Mouse (Mus musculus) heart, postnatal 10 days (tissue): Measurements from ENCODE around the gene Sox18. TPM values are rescaled to one million over a fixed set of nuclear protein-coding genes. Genes with fewer than 3 reads are reported as not detected.

Experiments used
- DNase-seq, 2 experiments: peaks; one replicate each; pipeline ENCODE4 v3.0.0; 2021
- intact Hi-C: fragments of 180-260 bp; cut with DNase I; formaldehyde crosslinking; loops from one replicate; pipeline ENCODE4 v1.15.1; 2025
- total RNA-seq, 2 experiments: library from RNA; stranded (reverse); gene quantifications; 2 replicates each; pipeline ENCODE4 v1.2.3; 2021

Sox18 gene
- total RNA-seq, 2 experiments from 2014 or later = 91.5 to 103 TPM

DNA sequence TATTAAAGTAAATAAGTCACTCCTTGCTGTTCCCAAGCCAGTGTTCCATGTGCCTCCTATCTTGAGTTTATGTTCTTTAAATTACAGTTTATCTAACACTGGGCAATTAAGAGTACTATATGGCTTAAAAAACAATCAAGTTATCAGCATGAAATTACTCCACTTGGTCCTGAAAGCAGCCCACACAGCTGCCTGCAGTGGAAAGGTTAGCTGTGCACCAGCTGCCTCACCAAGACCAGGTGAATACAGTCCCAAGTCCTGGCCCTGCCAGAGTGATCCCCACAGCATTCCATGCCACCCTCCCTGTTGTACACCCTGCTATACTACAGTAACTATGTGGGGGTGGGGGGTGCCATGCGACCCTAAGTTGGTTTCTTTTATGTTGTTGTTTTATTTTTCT, 17.9 kb downstream of the Sox18 start:
- DNase-seq = no peak

DNA sequence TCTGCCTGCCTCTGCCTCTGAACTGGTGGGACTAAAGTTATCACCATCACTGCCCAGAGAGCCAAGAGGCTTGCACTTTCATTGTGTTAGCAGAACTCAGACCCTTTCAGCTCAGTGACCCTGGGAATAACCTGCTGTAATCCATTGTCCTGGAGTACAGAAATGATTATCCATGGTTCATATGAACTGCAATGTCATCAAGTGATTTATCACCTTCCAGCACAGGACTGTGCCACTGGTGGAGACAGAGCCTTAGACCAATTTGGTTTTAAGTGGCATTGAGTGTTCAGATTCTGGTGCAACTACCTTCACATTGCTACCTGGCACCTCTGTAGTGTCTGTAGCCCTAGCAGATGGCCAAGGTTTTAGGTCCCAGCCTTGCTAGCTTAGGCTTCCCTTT, 18.4 kb downstream of the Sox18 start:
- no peak for DNase-seq
- intact Hi-C loops = no loop called here

More for the DNA sequence above, 17.9 kb downstream of the Sox18 start:
- intact Hi-C loops = no loop called here

DNA sequence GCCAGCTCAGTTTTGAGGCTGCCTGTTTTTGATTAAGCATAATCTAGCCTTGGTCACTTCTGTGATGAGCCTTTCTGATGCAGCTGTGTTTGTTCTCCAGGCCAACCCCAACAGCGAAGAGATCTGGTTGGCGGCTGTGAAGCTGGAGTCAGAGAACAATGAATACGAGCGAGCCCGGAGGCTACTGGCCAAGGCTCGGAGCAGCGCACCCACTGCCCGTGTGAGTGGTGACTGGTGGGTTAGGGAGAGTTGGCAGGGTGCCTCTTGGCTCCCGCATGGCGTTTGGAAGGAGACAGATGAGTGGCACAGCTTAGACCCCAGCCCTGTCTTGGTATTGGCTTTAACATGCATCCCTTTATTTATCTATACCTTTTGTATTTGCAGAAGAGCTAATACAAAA, 22.5 kb downstream of the Sox18 start:
- intact Hi-C loops = no loop called here
- DNase-seq = no peak

DNA sequence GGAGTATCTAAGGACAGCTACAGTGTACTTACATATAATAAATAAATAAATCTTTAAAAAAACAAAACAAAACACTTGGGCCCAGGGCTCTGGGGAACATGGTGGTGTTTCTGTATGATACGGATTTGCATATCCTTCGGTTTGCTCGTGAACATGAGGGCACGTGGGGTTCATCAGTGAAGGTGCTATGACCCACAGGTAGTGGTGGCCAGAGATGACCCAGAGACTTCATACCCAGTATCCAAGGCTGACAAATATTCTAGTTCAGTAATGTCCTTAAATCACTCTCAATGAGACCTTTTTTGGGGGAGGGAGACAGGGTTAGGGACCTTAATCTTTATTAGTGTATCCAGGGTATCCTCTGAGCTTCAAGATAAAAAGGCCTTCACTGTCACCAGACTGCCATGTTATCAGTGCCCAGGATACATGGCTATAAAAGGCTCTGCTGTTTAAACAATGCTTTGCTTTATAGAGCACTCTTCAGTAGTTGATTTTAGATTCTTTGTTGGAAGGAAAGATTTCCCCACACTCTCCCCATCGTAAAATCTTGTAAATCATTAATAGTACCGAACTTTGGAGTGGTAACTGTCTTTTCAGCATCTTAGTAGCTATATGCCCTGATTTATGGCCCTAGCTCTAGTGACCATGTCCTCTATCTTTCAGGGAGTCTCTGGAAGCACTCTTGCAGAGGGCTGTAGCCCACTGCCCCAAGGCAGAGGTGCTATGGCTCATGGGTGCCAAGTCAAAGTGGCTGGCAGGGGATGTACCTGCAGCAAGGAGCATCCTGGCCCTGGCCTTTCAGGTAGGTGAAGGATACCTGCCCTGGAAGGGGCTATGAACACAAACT, 24.6 kb downstream of the Sox18 start:
- intact Hi-C loops = no loop called here
- no peak for DNase-seq

DNA sequence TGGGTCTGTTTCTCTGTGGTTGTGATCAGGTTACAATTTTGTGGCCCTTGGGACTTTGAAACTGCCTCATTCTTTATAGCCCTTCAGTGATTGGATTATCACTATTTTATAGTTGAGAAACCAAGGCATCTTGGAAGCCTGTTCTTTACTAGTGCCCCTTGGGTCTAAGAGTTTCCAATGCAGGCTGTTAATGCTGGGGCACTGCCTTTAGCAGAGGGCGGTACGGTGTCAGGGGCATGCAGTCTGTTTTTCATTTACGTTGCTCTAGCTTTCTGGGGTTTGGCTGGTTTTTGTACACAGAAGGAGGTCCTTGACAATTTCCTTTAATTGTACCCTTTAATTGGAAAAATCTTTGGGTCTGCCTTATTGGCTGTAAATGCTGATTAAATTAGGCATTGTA, 25.8 kb downstream of the Sox18 start:
- intact Hi-C loops = loop anchor here (2.0 kb wide), 1 partner anchor 33 kb away; no protein-coding TSS in a partner anchor
- no peak for DNase-seq

DNA sequence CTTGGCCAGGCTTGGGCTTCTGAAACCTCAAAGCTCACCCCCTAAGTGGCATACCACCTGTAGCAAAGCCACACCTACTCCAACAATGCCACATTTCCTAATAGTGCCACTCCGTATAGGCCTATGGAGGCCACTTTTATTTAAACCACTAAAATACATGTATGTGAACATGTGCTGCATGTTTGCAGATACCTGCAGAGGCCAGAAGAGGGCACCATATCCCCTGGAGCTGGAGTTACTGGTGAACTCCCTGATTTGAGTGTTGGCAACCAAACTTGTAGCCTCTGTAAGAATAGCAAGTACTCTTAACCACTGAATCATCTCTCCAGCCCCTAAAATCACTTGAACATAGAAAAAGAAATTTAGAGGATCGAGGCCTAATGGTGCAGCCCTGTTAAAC, 27.1 kb downstream of the Sox18 start:
- intact Hi-C loops = loop anchor here (2.0 kb wide), 1 partner anchor 34 kb away; no protein-coding TSS in a partner anchor
- DNase-seq = peak; percentile 39 to 64

DNA sequence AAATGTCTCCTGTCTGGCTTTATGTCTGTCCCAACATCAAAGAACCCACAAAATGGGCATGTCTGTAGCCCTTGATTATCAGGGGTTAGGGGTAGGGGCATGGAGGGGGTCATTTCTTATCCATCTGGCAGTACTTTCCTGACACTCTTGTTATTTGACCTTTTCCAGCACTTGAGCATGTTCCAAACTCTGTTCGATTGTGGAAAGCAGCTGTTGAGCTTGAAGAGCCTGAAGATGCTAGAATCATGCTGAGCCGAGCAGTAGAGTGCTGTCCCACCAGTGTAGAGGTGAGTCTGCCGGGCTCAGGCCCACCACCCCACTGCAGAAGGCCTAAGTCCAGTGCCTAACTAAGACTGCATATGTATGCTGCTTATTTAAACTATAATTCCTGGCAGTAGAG, 35.6 kb downstream of the Sox18 start:
- intact Hi-C loops = no loop called here
- no peak for DNase-seq

DNA sequence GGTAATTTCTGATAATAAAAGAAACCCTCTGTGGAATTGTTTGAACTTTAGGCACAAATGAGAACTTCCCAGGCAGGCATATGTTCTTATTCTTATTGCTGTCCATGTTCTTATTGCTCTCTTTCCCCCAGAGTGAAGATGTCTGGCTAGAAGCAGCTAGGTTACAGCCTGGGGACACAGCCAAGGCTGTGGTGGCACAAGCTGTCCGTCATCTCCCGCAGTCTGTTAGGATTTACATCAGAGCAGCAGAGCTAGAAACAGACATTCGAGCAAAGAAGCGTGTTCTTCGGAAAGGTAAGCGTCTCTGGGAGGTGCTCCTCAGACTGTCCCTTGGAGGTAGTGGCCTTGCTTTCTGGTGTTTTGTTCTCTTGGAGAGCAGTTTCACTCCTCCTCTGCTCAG, 38.8 kb downstream of the Sox18 start:
- no peak for DNase-seq
- intact Hi-C loops = no loop called here

DNA sequence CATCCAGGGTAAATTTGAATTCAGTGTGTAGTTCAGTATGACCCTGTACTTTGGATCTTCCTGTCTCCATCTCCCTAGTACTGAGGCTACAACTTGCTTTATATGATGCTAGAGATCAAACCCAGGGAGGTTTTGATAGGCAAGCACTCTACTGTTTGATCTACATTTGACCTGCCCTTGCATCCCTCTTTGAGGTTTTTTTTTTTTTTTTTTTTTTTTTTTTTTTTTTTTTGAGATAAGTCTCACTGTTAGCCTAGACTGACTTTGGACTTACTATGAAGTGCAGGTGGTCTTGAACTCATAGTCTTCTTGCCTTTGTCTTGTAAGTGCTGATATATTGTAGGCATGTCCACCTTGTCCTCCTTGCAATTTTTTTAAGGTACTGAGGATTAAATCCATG, 43.0 kb downstream of the Sox18 start:
- no peak for DNase-seq
- intact Hi-C loops = no loop called here

DNA sequence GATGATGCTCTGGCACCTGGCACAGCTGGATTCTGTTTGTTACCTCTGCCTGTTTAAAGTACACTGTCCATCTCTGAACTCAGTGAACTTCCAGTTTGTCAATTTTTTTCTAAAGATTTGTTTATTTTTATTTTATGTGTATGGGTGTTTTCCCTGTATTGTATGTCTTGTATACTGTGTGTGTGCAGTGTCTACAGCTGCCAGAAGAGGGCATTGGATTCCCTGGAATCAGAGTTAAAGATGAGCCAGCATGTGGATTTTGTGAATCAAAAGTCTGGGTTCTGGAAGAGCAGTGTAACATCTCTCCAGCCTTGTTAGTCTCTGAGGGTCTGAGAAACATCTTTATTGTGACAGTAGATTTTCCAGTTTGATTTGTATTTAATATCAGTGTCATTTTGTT, 48.0 kb downstream of the Sox18 start:
- intact Hi-C loops = loop anchor here (2.0 kb wide), 2 partner anchors 35 to 55 kb away; no protein-coding TSS in a partner anchor
- peak; percentile 14 to 41 for DNase-seq

Other genes with a start within 250 kb of the Sox18 start
- 10 to 100 TPM; 14.8 to 15.9 TPM for gene Zbtb46, start 212.2 kb downstream of the Sox18 start, total RNA-seq
- not detected for gene Abhd16b, start 178.4 kb downstream of the Sox18 start, total RNA-seq
- gene Tpd52l2, start 174.5 kb downstream of the Sox18 start, total RNA-seq = 10 to 100 TPM; 69.9 to 74.9 TPM
- 100 to 1,000 TPM in 1 of 2 experiments, 10 to 100 TPM in 1; 96.7 to 104 TPM for gene Dnajc5, start 151.2 kb downstream of the Sox18 start, total RNA-seq
- gene Uckl1, start 86.7 kb downstream of the Sox18 start, total RNA-seq = 10 to 100 TPM; 43.3 to 47.1 TPM
- gene Prpf6, start 79.8 kb downstream of the Sox18 start, total RNA-seq = 10 to 100 TPM; 37.0 to 41.1 TPM
- gene Zfp512b, start 78.8 kb downstream of the Sox18 start, total RNA-seq = 10 to 100 TPM; 31.2 to 39.5 TPM
- 1 to 10 TPM; 2.7 to 3.2 TPM for gene Samd10, start 72.4 kb downstream of the Sox18 start, total RNA-seq
- gene Gm29797, start 14.6 kb downstream of the Sox18 start, total RNA-seq = not detected
- 10 to 100 TPM in 1 of 2 experiments, 1 to 10 TPM in 1; 8.6 to 10.7 TPM for gene Tcea2, start 8.7 kb upstream of the Sox18 start, total RNA-seq
- 10 to 100 TPM; 12.2 to 12.7 TPM for gene Rgs19, start 22.3 kb upstream of the Sox18 start, total RNA-seq
- gene Lkaaear1, start 26.8 kb upstream of the Sox18 start, total RNA-seq = not detected
- not detected for gene Oprl1, start 43.4 kb upstream of the Sox18 start, total RNA-seq
- not detected for gene Myt1, start 91.7 kb upstream of the Sox18 start, total RNA-seq
- 10 to 100 TPM; 40.8 to 48.7 TPM for gene Pcmtd2, start 166.2 kb upstream of the Sox18 start, total RNA-seq
- 10 to 100 TPM; 11.4 to 12.8 TPM for gene Polr3k, start 192.7 kb upstream of the Sox18 start, total RNA-seq